Mouse (Mus musculus) MEL (cell line): ENCODE measurements at regions not wholly inside any gene's neighbourhood (a gene's known extent, or its start where the extent isn't known, plus 50 kb on each side); places are given as distances from the start of the nearest gene placed in this dataset.

ENCODE experiments used
- DNase-seq: peaks from one replicate; pipeline ENCODE4 v3.0.0; 2011; ENCODE audit warnings: low read depth, low spot score
- H3K27ac ChIP-seq: 2 replicates; pipeline ENCODE4 v1.5.1; 2012; ENCODE audit warnings: low read depth, mild to moderate bottlenecking, control low read depth, low read length, moderate library complexity; ENCODE audit not compliant: control insufficient read depth
- H3K27me3 ChIP-seq, 2 experiments: fragments of 150-350 bp in 1 of 2; sonication (generic) in 1 of 2; 2 replicates each; pipeline ENCODE4 v1.6.1; 2012; ENCODE audit warnings: low read length in 2 of 2, mild to moderate bottlenecking in 2 of 2, improper control_type of control experiment in 1 of 2, moderate library complexity in 1 of 2; ENCODE audit not compliant: insufficient read depth in 2 of 2, control insufficient read depth in 1 of 2
- H3K36me3 ChIP-seq, 2 experiments: 2 replicates each; pipeline ENCODE4 v1.6.1; 2012 to 2014; ENCODE audit warnings: low read length in 2 of 2, improper control_type of control experiment in 1 of 2, inconsistent platforms in 1 of 2, mild to moderate bottlenecking in 1 of 2; ENCODE audit not compliant: insufficient read depth in 2 of 2, control insufficient read depth in 1 of 2
- H3K4me1 ChIP-seq, 2 experiments: fragments of 150-350 bp in 1 of 2; sonication (generic) in 1 of 2; 2 replicates each; pipeline ENCODE4 v1.6.1; 2012; ENCODE audit warnings: low read length in 2 of 2, improper control_type of control experiment in 1 of 2, mild to moderate bottlenecking in 1 of 2; ENCODE audit not compliant: insufficient read depth in 2 of 2, control insufficient read depth in 1 of 2
- H3K4me3 ChIP-seq, 2 experiments: fragments of 150-350 bp in 1 of 2; sonication (generic) in 1 of 2; 2 replicates each; pipeline ENCODE4 v1.5.1; 2012; ENCODE audit warnings: low read depth in 2 of 2, low read length in 2 of 2, mild to moderate bottlenecking in 2 of 2, moderate library complexity in 2 of 2, control low read depth in 1 of 2, improper control_type of control experiment in 1 of 2; ENCODE audit not compliant: control insufficient read depth in 1 of 2, insufficient read depth in 1 of 2
- H3K79me2 ChIP-seq: 2 replicates; pipeline ENCODE4 v1.6.1; 2012; ENCODE audit warnings: mild to moderate bottlenecking, low read length, moderate library complexity; ENCODE audit not compliant: control insufficient read depth, poor library complexity, insufficient read depth
- H3K9ac ChIP-seq: 2 replicates; pipeline ENCODE4 v1.6.1; 2012; ENCODE audit warnings: low read depth, mild to moderate bottlenecking, control low read depth, low read length, moderate library complexity; ENCODE audit not compliant: control insufficient read depth, poor library complexity, severe bottlenecking
- H3K9me3 ChIP-seq: fragments of 150-350 bp; sonication (generic); replicated peaks from 2 replicates; pipeline ENCODE4 v1.6.1; 2012; ENCODE audit warnings: mild to moderate bottlenecking, low read length, improper control_type of control experiment, moderate library complexity; ENCODE audit not compliant: insufficient read depth
- CTCF ChIP-seq, 3 experiments: IDR thresholded peaks in 2 of 3; conservative IDR thresholded peaks in 1 of 3; 2 replicates each; pipeline ENCODE4 v1.5.1; 2011 to 2012; ENCODE audit warnings: low read length in 3 of 3, low read depth in 2 of 3, mild to moderate bottlenecking in 2 of 3, improper control_type of control experiment in 1 of 3, inconsistent platforms in 1 of 3, mixed read lengths in 1 of 3, moderate library complexity in 1 of 3; ENCODE audit not compliant: control insufficient read depth in 1 of 3, insufficient read depth in 1 of 3, poor library complexity in 1 of 3, severe bottlenecking in 1 of 3
- EP300 ChIP-seq, 2 experiments: IDR thresholded peaks; 2 replicates each; pipeline ENCODE4 v1.6.1; 2011; ENCODE audit warnings: improper control_type of control experiment in 2 of 2, low read length in 2 of 2, low read depth in 1 of 2, mild to moderate bottlenecking in 1 of 2
- GABPA ChIP-seq: IDR thresholded peaks from 2 replicates; pipeline ENCODE4 v1.6.1; 2012; ENCODE audit warnings: low read depth, mild to moderate bottlenecking, inconsistent platforms, low read length, improper control_type of control experiment, moderate library complexity
- JUND ChIP-seq: IDR thresholded peaks from 2 replicates; pipeline ENCODE4 v1.6.1; 2011; ENCODE audit warnings: low read depth, mild to moderate bottlenecking, improper control_type of control experiment, low read length
- KAT2A ChIP-seq: conservative IDR thresholded peaks from 2 replicates; pipeline ENCODE4 v1.6.1; 2012; ENCODE audit warnings: low read depth, low read length, improper control_type of control experiment, inconsistent platforms
- MAFK ChIP-seq: IDR thresholded peaks from 2 replicates; pipeline ENCODE4 v1.6.1; 2011; ENCODE audit warnings: low read depth, mild to moderate bottlenecking, low read length, improper control_type of control experiment, borderline replicate concordance
- MAX ChIP-seq: IDR thresholded peaks from 2 replicates; pipeline ENCODE4 v1.6.1; 2011; ENCODE audit warnings: low read length, improper control_type of control experiment
- MAZ ChIP-seq: IDR thresholded peaks from 2 replicates; pipeline ENCODE4 v1.6.1; 2012; ENCODE audit warnings: low read depth, mild to moderate bottlenecking, inconsistent platforms, low read length, improper control_type of control experiment
- MXI1 ChIP-seq: IDR thresholded peaks from 2 replicates; pipeline ENCODE4 v1.6.1; 2011; ENCODE audit warnings: mild to moderate bottlenecking, low read depth, low read length, improper control_type of control experiment
- MYB ChIP-seq: IDR thresholded peaks from 2 replicates; pipeline ENCODE4 v1.6.1; 2011; ENCODE audit warnings: mild to moderate bottlenecking, low read depth, low read length, improper control_type of control experiment
- MYC ChIP-seq: IDR thresholded peaks from 2 replicates; pipeline ENCODE4 v1.6.1; 2011; ENCODE audit warnings: low read depth, mild to moderate bottlenecking, low read length, improper control_type of control experiment, moderate library complexity
- RAD21 ChIP-seq: IDR thresholded peaks from 2 replicates; pipeline ENCODE4 v1.6.1; 2011; ENCODE audit warnings: mild to moderate bottlenecking, low read depth, low read length, improper control_type of control experiment
- RCOR1 ChIP-seq: IDR thresholded peaks from 2 replicates; pipeline ENCODE4 v1.6.1; 2012; ENCODE audit warnings: low read depth, mild to moderate bottlenecking, inconsistent platforms, low read length, improper control_type of control experiment
- SMC3 ChIP-seq: IDR thresholded peaks from 2 replicates; pipeline ENCODE4 v1.6.1; 2011; ENCODE audit warnings: low read depth, low read length, improper control_type of control experiment
- TAL1 ChIP-seq: IDR thresholded peaks from 2 replicates; pipeline ENCODE4 v1.6.1; 2012; ENCODE audit warnings: mild to moderate bottlenecking, inconsistent platforms, low read length, moderate library complexity, mixed read lengths
- UBTF ChIP-seq: IDR thresholded peaks from 2 replicates; pipeline ENCODE4 v1.6.1; 2012; ENCODE audit warnings: low read depth, mild to moderate bottlenecking, inconsistent platforms, low read length, improper control_type of control experiment, moderate library complexity, borderline replicate concordance; ENCODE audit not compliant: insufficient read depth
- USF2 ChIP-seq, 2 experiments: IDR thresholded peaks; 2 replicates each; pipeline ENCODE4 v1.6.1; 2011 to 2012; ENCODE audit warnings: improper control_type of control experiment in 2 of 2, low read length in 2 of 2, borderline replicate concordance in 1 of 2, inconsistent platforms in 1 of 2, low read depth in 1 of 2, mild to moderate bottlenecking in 1 of 2; ENCODE audit not compliant: insufficient read depth in 1 of 2
- ZMIZ1 ChIP-seq: IDR thresholded peaks from 2 replicates; pipeline ENCODE4 v1.6.1; 2012; ENCODE audit warnings: low read depth, mild to moderate bottlenecking, inconsistent platforms, low read length, improper control_type of control experiment, moderate library complexity

DNA sequence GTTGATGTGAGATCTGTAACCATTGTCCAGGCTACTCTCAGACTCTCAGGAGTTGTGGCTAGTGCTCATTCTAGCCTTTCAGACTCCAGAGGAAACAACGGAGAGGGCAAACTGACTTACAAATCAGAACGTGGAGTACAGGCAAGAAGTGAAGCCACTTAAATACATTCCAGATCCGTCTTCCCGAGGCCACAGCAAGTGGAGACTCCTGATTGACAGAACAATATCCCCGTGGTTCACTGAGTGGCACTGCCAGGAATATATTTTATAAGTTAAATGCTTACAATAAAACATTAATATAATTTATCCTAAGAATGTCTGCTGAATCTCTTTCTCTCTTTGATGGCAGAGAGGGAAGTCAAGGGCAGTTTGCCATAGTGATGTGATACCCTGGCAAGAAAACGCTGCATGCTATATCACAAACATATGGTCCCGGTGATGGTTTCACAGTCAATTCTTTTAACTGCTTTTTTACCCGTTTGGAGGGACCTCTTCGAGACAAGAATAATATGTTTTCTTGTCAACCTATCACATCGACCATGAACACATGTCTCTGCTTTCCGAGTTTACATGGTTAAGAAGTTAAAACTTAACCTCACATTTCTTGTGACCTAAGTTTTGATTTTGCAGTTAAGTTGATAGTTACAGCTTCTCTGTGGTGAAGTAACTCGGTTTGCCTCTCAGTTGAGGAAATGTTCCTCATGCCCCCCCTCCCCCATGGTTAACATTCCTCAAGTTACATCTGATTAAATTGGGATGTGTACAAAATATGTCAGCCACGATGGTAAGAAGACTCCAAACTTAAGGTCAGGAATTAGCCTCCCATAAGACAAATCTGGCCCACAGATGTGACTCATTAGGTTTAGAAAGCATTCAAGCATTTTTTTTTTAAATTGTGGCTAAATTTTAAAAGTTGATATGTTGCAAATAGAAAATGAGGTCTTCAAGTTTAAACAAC is 132.8 kb downstream of the Tmem26 start:
- no peaks in the 10 kb centered on the region for H3K79me2 ChIP-seq
- no peak overlapping the region for H3K27ac ChIP-seq
- DNase-seq = no peak
- H3K27me3 ChIP-seq = no peaks in the 10 kb centered on the region
- no peaks in the 10 kb centered on the region for H3K36me3 ChIP-seq
- no peaks in the 10 kb centered on the region for H3K9me3 ChIP-seq
- no peak overlapping the region for H3K4me3 ChIP-seq
- TF ChIP-seq ZMIZ1 = no peak
- no peak for TF ChIP-seq MAX
- no peak for TF ChIP-seq USF2 (IDR thresholded peaks at IDR 0.05; ENCODE audit: borderline replicate concordance in 1 of 2, insufficient read depth in 1 of 2, low read depth in 1 of 2, low read length in 2 of 2)
- TF ChIP-seq KAT2A = no peak
- no peak for TF ChIP-seq CTCF (IDR thresholded peaks at IDR 0.05 in 2 of 3, conservative IDR thresholded peaks at IDR 0.05 in 1 of 3; ENCODE audit: control insufficient read depth in 1 of 3, insufficient read depth in 1 of 3, low read depth in 2 of 3, low read length in 3 of 3, poor library complexity in 1 of 3, severe bottlenecking in 1 of 3)
- TF ChIP-seq TAL1 = no peak
- no peak for TF ChIP-seq UBTF
- no peak for TF ChIP-seq MYC
- TF ChIP-seq, all 39 proteins: peak for 0
- H3K9ac ChIP-seq = no peak overlapping the region
- no peaks in the 10 kb centered on the region for H3K4me1 ChIP-seq

GRCm38 (mm10) chr10:68864606-68865378 is 141.3 kb downstream of the Tmem26 start:
- no peak overlapping the region for H3K27ac ChIP-seq
- H3K9ac ChIP-seq = no peak overlapping the region
- H3K36me3 ChIP-seq = no peaks in the 10 kb centered on the region
- H3K4me3 ChIP-seq = no peak overlapping the region
- H3K4me1 ChIP-seq = no peaks in the 10 kb centered on the region
- H3K27me3 ChIP-seq = no peaks in the 10 kb centered on the region
- no peaks in the 10 kb centered on the region for H3K9me3 ChIP-seq
- no peak for DNase-seq
- no peaks in the 10 kb centered on the region for H3K79me2 ChIP-seq
- TF ChIP-seq RAD21 (no peak), GABPA (no peak), MAFK (no peak), MAZ (no peak), RCOR1 (no peak), MXI1 (no peak), USF2 (IDR thresholded peaks at IDR 0.05; ENCODE audit: borderline replicate concordance in 1 of 2, insufficient read depth in 1 of 2, low read depth in 1 of 2, low read length in 2 of 2) (no peak), EP300 (IDR thresholded peaks at IDR 0.05; ENCODE audit: low read depth in 1 of 2, low read length in 2 of 2) (no peak), KAT2A (no peak), CTCF (IDR thresholded peaks at IDR 0.05 in 2 of 3, conservative IDR thresholded peaks at IDR 0.05 in 1 of 3; ENCODE audit: control insufficient read depth in 1 of 3, insufficient read depth in 1 of 3, low read depth in 2 of 3, low read length in 3 of 3, poor library complexity in 1 of 3, severe bottlenecking in 1 of 3) (no peak), MYB (no peak), TAL1 (no peak), SMC3 (no peak), JUND (no peak)
